Mouse (Mus musculus) large intestine, adult 2 months (tissue): Measurements from ENCODE around the gene Spindoc. TPM values are rescaled to one million over a fixed set of nuclear protein-coding genes. Genes with fewer than 3 reads are reported as not detected.

Experiments used
- polyA plus RNA-seq: library from polyadenylated mRNA; depleted of rRNA; stranded (reverse); fragments of >200 nt; gene quantifications from 2 replicates; pipeline ENCODE4 v1.2.3, GENCODE M21; 2012; rRNA removed

The Spindoc gene
- polyA plus RNA-seq, 1 experiment: 14.1 TPM

Other genes with a start within 250 kb of the Spindoc start
- gene Otub1, start 176.7 kb downstream of the Spindoc start, polyA plus RNA-seq: 117 and 118 TPM in 2 replicates
- 2,194 and 2,281 TPM in 2 replicates for gene Cox8a, start 165.4 kb downstream of the Spindoc start, polyA plus RNA-seq
- gene Naa40, start 141.8 kb downstream of the Spindoc start, polyA plus RNA-seq: 24.2 and 24.8 TPM in 2 replicates
- 2.1 and 2.5 TPM in 2 replicates for gene Rcor2, start 115.7 kb downstream of the Spindoc start, polyA plus RNA-seq
- 108 and 145 TPM in 2 replicates for gene Mark2, start 41.1 kb downstream of the Spindoc start, polyA plus RNA-seq
- gene 2700081O15Rik, start 34.6 kb upstream of the Spindoc start, polyA plus RNA-seq: 4.4 and 6.4 TPM in 2 replicates
- 79.9 and 96.3 TPM in 2 replicates for gene Rtn3, start 100.3 kb upstream of the Spindoc start, polyA plus RNA-seq
- 7.1 and 9.3 TPM in 2 replicates for gene Atl3, start 111.0 kb upstream of the Spindoc start, polyA plus RNA-seq
- gene Pla2g16, start 174.5 kb upstream of the Spindoc start, polyA plus RNA-seq: 27.6 and 40.2 TPM in 2 replicates
- 3.3 and 4.5 TPM in 2 replicates for gene Lgals12, start 224.2 kb upstream of the Spindoc start, polyA plus RNA-seq
- 0.07 TPM in 1 of 2 replicates, not detected in the other for gene Hrasls5, start 229.5 kb upstream of the Spindoc start, polyA plus RNA-seq